Mouse (Mus musculus): ENCODE measurements around the gene Ubxn11. TPM values are rescaled to one million over a fixed set of nuclear protein-coding genes. Genes with fewer than 3 reads are reported as not detected.
A peak's percentile ranks its signal among the peaks of the same experiment; 100 is the strongest.

Gene Ubxn11
- total RNA-seq, 2 experiments from 2014 or later = 0.71 to 1.9 TPM

DNA sequence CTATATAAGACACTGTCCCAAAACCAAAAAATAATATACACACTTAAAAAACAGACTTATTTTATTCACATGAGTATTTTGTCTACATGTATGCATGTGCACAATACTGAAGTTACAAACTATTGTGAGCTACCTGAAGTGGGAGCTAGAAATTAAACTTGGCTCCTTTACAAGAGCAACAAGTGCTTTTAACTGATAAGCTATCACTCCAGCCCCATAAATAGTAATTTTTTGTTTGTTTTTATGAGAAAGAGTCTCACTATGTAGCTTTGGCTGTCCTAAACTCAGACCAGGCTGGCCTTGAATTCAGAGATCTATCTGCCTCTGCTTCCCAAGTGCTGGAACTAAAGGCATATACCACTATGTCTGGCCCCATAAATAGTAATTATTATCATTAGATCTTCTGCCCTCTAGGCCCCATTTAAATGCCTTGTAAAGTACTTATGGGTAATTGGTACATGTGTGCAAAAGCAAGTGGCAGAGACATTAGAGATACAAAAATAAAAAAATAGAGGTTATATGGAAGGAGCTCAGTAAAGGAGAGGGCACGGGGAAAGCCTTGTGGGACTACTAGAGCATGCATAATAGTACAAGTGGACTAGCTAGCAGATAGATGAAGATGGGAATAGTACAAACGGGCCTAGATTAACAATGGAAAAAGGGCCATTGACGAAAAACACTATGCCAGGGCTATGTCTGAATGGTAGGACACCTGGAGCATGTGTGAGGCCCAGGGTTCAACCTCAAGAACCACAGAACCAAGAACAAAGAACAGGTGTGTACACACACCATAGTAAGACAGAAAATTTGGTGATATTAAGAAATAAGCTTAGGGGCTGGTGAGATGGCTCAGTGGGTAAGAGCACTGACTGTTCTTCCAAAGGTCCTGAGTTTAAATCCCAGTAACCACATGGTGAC, 63.4 kb downstream of the Ubxn11 start:
- no peak for TF ChIP-seq CTCF (IDR thresholded peaks at IDR 0.05)
- no peak overlapping the region for H3K4me3 ChIP-seq
- intact Hi-C loops (cut with DNase I) = no loop called here
- H3K27ac ChIP-seq = peak overlapping the region; percentile 82
- no peak for DNase-seq

DNA sequence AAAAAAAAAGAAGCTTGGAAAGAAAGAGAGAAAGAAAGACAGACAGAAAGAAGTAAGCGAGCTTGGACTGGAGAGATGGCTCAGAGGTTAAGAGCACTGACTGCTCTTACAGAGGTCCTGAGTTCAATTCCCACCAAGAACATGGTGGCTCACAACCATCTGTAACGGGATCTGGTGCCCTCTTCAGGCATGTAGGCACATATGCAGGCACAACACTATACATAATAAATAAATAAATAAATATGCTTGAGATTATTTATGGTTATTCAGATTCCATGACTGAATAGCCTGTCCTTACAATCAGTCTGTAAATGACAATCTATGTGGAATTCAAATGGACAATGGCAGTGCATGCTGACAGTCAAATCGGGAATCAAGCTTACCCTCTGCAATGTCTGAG, 64.5 kb downstream of the Ubxn11 start:
- H3K27ac ChIP-seq = no peak overlapping the region
- DNase-seq = no peak
- peak; percentile 26; the same call in 1 of the 2 replicates for TF ChIP-seq CTCF (IDR thresholded peaks at IDR 0.05)
- H3K4me3 ChIP-seq = no peak overlapping the region
- intact Hi-C loops (cut with DNase I) = no loop called here

DNA sequence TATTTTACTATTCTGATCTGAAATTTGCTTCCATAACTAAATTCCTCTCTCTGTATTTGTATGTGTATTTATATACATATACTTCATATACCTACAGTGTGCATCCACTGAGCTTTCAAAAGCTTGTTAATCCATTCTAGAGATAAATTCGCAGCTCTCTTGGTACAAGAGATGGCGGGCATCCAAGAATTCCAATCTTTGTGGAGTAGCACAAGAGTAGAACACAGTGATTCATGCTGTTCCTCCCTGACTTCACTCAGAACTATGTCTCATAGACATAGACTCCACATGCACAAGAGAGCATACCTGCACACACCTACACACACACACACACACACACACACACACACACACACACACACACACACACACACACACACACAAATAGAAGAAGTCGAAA, 70.0 kb downstream of the Ubxn11 start:
- intact Hi-C loops (cut with DNase I) = no loop called here
- Histone ChIP-seq H3K27ac (no peak overlapping the region), H3K4me3 (no peak overlapping the region)
- no peak for TF ChIP-seq CTCF (IDR thresholded peaks at IDR 0.05)
- no peak for DNase-seq

Other genes starting within 250 kb of the Ubxn11 start
- 1 to 10 TPM; 3.5 to 4.8 TPM for gene Rps6ka1, start 214.8 kb upstream of the Ubxn11 start, total RNA-seq (2021)
- gene Hmgn2, start 133.9 kb upstream of the Ubxn11 start, total RNA-seq (2021) = 10 to 100 TPM; 28.0 to 53.8 TPM
- gene Dhdds, start 101.7 kb upstream of the Ubxn11 start, total RNA-seq (2021) = 10 to 100 TPM; 10.8 to 11.6 TPM
- under 1 TPM; 0.08 to 0.28 TPM for gene Lin28a, start 83.7 kb upstream of the Ubxn11 start, total RNA-seq (2021)
- gene Zfp683, start 48.7 kb upstream of the Ubxn11 start, total RNA-seq (2021) = not detected
- gene Crybg2, start 41.8 kb upstream of the Ubxn11 start, total RNA-seq (2021) = not detected
- gene Cd52, start 7.5 kb upstream of the Ubxn11 start, total RNA-seq (2021) = under 1 TPM in 1 of 2 experiments, not detected in 1; 0.71 TPM
- 10 to 100 TPM; 12.2 to 27.1 TPM for gene Sh3bgrl3, start 26.2 kb downstream of the Ubxn11 start, total RNA-seq (2021)
- 10 to 100 TPM; 60.1 to 73.8 TPM for gene Cep85, start 84.5 kb downstream of the Ubxn11 start, total RNA-seq (2021)
- not detected for gene Gm7534, start 100.4 kb downstream of the Ubxn11 start, total RNA-seq (2021)
- 1 to 10 TPM; 1.6 to 2.1 TPM for gene Catsper4, start 124.8 kb downstream of the Ubxn11 start, total RNA-seq (2021)
- gene Cnksr1, start 135.8 kb downstream of the Ubxn11 start, total RNA-seq (2021) = 10 to 100 TPM; 26.3 to 53.5 TPM
- gene E130218I03Rik, start 141.1 kb downstream of the Ubxn11 start, total RNA-seq (2021) = under 1 TPM in 1 of 2 experiments, not detected in 1; 0.26 TPM
- gene Zfp593, start 143.0 kb downstream of the Ubxn11 start, total RNA-seq (2021) = 1 to 10 TPM; 4.8 to 6.4 TPM
- not detected for gene Gm30191, start 144.4 kb downstream of the Ubxn11 start, total RNA-seq (2021)
- 1 to 10 TPM; 1.7 to 3.1 TPM for gene Grrp1, start 151.5 kb downstream of the Ubxn11 start, total RNA-seq (2021)
- 1 to 10 TPM; 3.2 TPM for gene Pdik1l, start 185.3 kb downstream of the Ubxn11 start, total RNA-seq (2021)
- 100 to 1,000 TPM; 250 to 325 TPM for gene Trim63, start 212.6 kb downstream of the Ubxn11 start, total RNA-seq (2021)
- gene Slc30a2, start 240.6 kb downstream of the Ubxn11 start, total RNA-seq (2021) = 10 to 100 TPM in 1 of 2 experiments, 1 to 10 TPM in 1; 4.4 to 25.8 TPM